Mouse (Mus musculus) telencephalon, adult 2 months (tissue): ENCODE results near the gene 6430531B16Rik.

Experiments
- DNase-seq: peaks from one replicate; pipeline ENCODE4 v3.0.0-alpha.2; 2011; ENCODE audit warnings: low read depth, low spot score

6430531B16Rik gene

DNA sequence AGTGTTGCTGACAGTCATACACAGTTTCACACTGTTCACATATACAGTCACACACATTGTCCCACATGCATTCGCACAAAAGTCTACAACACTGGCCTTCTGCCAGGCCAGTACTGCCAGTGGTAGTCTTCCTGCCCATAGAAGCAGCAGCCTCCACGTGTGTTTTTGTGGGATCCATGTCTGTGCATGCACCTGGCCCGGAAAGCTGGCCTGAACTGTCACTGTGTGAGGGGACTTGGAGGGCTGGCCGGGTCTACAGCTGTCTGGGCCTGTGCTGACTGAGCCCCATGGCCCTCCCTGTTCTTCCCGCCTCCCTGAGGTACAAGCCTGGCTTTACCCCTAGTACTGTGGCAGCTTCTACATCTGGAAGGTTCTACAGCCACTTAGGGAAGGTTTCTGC, 7.6 kb downstream of the 6430531B16Rik start:
- no peak for DNase-seq

DNA sequence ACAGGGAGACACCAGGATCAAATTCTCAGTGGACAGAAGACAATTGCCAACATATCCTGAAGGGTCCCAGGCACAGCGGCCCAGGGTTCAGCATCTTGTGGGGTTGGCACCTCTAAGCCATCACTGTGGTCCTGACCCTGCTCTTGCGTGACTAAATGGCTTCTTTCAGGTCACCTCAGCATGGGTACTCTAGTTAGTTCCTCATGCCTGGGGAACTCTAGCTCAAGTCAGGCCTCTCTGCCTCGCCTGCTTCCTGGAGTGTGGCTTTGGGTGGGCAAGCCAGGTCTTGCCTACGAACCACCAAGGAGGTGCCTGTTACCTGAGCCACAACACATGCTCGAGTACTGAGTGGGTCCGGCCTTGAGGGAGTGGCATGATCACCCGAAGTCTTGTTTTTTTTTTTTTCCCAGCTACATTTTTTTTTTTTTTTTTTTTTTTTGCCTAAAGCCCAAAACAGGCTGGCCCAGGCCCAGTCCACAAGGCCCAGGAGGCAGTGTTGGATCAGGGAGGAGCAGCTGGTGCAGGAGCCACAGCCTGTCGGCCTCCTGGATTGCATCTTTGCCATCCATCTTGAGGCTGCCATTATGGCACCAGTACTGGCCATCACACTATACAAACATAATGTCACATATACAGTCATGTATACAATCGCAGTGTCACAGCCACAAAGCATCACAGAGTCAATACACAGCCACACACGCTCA, 8.2 kb downstream of the 6430531B16Rik start:
- DNase-seq = no peak

DNA sequence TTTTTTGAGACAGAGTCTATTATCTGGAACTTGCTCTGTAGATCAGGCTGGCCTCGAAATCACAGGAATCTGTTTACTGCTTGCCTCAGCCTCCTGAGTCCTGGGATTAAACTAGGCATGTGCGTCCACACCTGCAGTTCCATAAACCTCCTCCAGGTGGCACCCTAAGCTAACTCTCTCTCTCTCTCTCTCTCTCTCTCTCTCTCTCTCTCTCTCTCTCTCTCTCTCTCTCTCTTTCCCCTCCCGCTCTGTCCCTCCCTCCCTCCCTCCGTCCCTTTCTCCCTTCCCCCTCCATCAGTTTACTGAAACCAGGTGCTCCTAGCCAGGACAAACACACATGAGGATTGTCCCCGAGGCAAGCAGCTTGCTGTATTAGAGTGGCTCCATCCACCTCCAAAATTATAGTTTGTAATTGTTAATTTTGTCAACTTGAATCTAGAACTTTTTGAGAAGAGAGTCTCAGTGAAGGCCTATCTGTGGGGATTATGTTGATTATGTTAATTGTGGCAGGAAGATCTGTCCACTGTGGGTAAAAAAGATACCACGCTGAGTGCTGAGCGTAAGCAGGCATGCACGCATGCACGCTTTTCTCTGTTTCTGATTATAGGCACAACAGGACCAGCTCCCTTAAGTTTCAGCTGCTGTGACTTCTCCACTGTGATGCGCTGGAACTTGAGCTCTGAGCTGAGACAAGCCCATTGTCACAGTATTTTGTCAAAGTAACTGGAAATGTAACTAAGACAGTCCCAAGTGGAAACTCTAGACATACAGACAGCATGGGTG, 9.0 kb downstream of the 6430531B16Rik start:
- peak; percentile 64 for DNase-seq

DNA sequence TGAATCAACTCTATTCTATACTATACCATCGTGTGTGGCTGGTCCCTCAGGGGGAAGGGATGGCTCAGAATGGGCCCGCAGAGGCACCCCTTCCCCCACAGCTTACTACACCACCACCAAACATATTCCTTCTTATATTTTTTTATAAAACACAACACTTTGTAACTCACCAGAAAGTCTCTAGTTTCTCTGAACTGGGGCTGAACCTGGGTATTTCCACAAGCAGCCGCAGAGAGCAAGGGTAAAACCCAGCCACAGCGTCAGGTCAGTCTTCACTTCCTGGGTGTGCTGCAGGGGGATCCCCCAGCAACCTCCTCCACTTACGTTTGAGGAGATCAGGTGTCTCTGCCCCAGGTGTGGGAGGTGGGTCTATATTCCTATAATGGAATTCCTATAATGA, 10.1 kb downstream of the 6430531B16Rik start:
- no peak for DNase-seq

DNA sequence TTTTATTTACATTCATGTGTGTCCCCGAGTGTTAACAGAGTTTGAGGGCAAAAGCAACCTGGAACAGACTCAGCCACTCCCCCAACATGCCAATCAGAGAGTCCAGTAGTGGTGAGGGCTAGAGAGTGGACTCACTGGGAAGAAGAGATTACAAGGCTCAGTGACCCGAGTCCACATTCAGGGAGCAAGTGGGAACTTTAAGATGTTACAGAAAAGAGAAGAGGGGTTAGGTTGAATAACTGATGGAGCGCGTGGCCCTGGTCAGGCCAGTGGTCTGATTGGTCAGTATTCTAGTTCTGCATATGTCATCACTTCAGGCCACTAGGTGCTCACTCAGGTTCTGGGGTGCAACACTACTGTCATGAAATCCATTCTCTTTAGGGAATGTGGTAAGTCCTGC, 11.4 kb downstream of the 6430531B16Rik start:
- DNase-seq = no peak

DNA sequence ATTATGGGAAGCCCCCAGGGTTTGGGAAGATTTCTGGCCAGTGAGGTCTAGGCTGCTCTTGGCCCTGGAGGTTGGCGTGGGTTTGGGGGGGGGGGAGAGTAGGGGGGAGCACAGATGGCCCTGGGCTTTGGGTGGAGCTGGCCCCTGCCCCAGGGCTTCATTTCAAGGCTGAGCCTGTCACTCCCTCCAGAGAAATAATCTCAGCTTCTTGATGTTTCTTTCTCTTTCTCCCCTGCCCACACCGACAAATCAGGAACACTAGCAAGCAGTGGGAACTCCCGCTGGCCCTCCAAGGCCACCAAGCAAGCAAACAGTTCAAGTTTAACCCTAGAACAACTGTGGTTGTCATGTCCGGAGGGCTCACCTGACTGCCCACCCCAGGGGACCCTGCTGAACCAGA, 14.7 kb downstream of the 6430531B16Rik start:
- no peak for DNase-seq

DNA sequence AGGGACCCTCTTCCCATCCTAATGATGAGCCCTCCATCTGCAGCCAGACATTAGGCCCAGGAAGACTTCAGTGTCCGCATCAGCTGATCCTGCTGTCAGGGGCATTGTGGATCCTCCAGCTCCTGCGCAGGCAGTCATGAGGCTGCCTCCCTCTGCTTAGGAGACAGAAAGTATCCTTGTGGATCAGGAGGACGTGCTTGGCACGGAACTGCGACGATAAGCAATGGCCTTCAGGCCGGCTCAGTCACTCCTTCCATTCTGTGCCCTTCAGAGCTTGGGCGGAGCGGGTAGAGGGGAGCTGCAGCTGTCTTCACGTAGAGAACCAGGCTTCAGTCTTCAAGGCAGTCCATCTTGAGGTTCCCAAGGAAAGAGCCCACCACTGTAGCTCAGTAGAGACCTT, 17.4 kb downstream of the 6430531B16Rik start:
- DNase-seq = no peak

DNA sequence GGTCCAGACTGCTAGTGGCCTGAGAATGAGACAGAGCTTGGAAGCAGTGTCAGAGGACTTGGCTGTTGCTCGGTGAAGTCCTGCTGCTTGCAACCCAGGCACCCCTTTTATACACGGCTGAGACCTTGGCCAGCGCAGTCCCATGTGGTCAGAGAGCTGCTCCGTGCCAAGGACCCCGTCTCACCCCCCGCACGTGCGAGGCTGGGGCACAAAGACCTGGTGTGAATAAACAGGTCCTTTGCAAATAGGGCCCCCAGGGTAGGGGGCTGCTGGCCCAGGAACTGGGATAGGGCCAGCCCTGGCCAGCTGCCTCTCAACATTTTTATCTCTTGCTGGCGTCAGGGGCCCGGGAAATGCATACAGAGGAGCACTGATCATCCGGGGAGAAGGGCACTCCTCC, 20.6 kb downstream of the 6430531B16Rik start:
- no peak for DNase-seq

DNA sequence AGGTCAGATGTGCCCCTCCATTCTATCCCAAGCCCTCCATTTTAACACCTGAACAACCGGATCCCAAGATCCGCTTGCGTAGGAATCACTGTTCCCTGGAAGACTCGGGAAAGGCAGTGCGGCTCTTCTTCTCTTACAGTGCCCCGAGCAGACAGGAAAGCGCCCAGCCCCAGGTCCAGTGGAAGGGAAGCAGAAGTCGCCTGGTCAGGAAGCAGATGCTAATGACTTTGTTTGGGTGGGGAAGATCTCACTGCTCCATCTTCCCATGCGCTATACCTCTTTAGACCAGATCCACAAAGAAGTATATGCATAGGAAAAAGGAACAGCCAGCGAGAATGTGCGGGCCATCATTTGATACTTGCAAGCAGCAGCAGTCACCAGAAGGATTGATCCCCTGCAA, 21.1 kb downstream of the 6430531B16Rik start:
- no peak for DNase-seq

DNA sequence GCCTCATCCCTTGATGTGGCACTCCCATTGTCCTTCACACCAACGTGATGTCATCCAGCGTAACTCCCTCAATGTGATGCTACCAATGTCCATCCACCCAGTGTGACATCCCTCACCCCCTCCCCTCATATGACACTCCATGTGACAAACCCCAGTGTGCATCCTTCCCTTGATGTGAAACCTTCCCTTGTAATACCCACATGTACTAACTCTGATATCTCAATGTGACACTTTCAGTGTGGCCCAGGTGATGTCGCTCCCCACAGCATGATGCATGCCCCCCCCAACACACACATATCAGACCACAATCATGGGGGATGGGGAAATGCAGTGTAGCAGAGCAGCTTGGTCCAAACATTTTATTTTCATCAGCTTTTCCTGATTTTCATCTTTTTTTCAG, 21.9 kb downstream of the 6430531B16Rik start:
- no peak for DNase-seq

DNA sequence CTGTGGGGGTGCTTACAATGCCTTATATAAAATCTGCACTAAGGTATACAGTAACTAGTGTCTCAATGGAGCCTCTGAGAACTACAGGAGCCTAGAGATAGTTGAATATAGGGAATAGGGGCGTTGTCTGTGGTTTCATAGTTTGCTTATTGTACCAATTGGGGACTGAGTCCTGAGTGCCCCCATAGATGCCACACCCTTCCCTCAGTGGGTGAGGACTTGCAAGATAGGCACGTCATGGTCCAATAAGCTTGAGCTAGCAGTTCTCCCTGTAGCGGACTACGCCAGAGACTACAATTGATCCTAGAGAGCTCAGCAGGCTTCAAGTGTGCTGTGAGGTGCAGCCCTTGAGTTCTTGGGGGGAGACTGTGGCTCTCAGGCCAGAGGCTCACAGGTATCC, 23.1 kb downstream of the 6430531B16Rik start:
- no peak for DNase-seq

DNA sequence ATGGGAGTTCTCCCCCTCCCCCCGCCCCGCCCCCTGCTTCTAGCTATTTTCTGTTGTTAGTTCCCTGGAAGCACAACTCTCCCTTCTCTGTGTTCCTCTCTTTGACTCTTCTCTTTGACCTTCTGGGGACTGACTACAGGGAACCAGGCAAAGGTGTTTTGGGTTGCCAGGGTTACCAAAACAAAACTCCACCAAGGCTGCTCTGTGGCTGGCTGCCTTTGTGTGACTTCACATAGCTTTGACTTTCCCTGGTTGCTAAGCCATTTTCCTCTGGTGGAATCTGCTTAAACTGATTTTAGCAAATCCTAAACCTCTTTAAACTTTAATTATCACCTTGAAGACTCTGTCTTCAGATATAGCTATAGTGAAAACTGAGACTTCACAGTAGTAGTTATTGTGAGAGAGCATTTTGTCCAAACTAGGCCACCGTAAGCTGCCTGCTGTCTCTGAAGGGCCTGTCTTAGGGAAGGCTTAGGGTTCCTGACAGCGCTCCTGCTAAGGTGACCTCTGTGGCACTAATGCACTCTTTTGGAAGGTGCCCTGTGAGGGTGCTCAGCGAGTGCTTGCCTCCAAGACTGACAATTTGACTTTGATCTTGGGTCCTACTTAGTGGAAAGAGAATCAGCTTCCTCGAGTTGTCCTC, 26.4 kb downstream of the 6430531B16Rik start:
- DNase-seq = no peak

DNA sequence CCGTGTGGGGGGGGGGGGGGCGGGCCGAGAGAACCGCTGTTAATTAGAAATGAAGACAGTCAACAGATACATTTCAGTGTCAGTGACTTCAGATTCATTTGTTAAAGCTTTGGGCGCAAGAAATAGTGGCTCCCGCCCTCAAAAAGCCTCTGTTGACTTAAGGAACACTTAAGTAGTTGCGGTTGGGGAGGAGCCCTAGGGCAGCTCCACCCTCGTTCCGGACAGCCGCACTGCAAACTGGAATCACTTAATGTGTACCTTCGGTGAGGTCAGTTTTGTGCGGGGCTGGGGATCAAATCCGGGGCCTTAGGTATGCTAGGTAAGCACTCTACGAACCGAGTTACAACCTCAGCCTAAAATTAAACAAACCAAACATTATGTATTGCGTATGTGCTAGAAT, 27.5 kb downstream of the 6430531B16Rik start:
- DNase-seq = no peak

DNA sequence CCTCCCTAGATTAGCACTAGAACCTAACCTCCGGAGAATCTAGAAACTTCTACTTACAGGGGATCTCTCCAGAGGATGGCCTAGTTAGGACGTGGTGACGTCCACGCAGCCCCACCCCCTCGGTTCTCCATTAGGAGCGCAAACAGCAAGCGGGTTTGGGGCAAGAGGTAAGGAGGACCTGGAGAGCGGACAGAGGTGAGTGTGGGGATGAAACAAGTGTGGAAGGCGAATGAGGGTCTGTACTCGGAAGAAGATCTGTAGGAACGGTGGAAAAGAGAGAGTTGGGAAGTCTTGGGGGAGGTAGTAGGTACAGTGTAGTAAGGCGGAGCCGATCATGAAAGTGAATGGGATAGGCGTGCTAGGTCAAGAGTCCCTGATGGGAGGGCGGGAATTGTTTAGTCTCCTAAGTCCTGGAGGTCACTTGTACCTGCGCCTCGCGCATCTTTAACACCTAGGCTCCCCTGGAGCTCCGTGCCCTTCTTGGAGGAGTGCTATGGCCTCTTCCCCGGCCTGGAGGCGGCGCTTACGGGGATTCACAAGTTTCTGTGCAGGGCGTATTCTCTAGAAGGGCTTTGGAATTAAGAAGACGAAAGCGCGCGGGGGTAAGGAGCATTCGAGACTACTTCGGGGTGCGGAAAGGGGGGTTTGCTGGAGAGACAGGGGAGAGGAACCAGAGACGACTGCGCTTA, 28.1 kb downstream of the 6430531B16Rik start:
- no peak for DNase-seq

DNA sequence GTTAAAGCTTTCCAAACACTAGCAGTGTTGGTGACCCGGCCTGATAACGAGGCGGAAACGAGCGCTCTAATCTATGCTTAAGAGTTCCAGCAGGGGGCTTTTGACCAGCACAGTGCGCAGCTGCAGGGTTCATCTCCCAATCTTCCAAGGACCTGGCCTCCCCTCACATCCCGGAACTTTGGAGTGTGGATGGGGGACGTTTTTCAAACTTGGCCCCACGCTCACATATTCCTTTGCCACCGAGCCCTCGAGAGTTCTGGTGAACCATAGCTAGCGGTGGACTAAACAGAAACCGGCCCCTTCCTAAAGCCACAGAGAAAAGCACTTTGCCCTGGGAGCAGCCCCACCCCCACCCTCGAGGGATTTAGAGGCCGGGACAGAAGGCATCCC, 28.7 kb downstream of the 6430531B16Rik start:
- no peak for DNase-seq

DNA sequence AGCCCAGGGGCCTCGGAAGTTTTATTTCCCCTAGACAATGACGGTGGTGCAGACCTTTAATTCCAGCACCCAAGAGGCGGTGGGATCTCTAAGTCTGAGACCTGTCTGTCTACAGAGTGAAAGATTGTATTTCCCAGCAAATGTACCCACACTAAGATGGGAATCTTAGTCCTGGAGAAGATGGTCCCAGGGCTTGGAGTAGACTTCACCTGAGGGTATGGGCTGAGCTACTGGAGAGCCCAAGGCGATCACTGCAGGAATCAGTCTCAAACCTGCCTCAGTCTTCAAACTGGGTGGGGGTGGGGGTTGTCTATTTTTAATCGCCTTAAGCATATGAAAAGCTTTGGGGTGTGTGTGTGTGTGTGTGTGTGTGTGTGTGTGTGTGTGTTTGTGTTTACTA, 32.5 kb downstream of the 6430531B16Rik start:
- no peak for DNase-seq

DNA sequence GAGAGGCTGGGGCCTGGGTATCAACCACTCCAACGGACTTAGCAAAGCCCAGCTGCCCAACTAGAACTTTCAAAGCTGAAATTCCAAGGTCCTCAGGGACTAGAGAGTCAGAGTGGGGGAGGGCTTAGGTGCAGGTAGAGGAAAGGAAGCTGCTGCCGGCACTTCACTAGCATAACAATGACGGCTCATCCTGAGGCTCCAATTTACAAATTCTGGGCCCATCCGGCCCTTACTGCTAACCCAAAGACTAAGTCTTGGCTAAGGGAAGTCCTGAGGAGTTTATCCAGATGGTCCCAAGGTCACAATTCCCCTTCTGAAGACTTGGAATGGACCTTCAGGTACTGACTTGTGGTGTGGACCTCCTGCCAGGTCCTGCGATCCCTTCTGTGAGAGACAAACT, 33.0 kb downstream of the 6430531B16Rik start:
- DNase-seq = no peak

DNA sequence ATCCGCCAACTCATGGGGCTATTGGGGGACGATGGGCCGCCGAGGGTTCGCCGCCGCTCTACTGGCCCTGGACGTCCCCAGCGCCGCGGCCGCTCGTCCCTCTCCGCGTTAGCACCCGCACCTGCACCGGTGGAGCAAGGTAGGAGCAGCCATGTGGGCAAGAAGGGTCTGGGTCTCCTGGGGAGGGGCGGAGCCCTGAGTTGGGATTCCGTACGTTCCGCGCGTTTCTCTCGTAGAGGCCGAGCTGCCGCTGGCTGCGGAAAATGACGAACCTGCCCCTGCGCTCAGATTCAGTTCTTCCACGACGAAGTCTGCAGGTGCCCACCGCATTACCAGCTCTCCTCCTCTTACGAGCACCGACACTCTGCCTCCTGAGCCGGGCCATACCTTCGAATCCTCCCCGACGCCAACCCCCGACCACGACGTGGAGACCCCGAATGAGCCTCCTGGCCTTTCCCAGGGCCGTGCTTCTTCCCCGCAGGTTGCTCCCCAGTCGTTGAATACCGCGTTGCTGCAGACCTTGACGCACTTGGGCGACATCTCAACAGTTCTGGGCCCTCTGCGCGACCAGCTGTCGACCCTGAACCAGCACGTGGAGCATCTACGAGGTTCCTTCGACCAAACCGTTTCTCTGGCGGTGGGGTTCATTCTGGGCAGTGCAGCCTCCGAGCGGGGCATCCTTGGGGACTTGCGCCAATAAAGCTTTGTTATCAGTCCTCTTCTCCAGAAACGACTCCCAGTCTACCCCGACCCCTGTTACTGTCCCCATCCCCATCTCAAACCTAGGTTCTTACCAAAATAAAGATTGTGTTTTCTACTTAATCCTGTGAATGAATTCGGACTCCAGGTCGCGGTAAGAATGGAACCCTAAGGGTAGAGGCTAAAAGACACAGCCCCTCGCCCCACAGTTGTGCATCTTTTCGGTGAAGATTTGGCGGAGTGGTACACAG, 34.0 kb downstream of the 6430531B16Rik start:
- no peak for DNase-seq

DNA sequence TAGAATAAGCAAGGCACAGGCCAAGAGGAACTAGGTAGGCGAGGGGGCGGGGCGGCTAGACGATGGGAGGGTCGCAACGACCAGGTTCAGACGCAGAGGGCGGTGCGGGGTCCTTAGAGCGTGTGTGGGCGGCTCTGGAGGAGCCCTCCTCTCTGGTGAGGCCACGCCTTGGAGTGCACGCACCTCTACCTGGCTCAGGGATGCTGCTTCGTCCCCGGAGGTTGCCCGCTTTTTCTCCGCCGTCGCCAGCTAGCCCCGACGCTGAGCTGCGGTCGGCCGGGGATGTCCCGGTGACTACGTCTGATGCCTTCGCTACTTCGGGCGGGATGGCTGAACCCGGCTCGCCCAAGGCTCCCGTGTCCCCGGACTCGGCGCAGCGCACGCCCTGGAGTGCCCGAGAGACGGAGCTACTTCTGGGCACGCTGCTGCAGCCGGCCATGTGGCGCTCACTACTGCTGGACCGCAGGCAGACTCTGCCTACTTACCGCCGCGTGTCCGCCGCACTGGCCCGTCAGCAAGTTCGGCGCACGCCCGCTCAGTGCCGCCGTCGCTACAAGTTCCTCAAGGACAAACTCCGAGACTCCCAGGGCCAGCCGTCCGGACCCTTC, 34.8 kb downstream of the 6430531B16Rik start, which contains the start of gene Utf1:
Gene Utf1, plus strand, starts transcription at position 116 of the 608 bp plus-strand sequence.
- no peak for DNase-seq

DNA sequence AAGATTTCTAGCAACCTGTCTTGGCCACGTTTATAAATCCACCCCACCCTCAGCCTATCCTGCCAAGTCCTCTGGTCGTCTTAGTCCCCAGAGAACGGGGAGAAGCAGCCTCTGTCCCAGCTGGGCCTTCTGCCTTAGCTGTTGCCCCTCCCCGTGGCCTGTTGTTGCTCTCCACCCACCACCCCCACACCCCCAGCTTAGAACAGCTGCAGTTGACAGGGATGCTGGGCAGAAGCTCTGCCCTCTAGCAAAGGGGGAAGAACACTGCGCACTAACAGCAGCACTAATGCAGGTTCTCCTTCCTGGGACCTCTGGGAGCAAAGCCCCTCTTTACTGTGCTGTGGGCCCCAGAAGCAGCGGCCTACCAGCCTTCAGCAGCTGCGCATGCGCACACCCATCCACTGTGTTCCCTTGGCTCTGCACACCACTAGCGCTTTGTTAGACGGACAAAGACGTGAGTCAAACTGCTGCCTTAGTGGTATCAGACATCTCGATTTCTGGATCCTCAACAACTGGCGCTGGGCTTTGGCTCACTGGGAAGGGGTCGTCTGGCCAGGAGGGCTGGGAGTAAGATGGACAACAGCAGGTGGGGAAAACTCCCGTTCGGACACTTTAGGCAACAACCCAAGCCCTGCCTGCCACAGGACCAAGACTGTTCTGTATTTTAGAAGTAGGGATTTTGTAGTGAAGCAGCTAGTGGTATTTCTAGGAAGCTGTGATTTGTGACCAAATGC, 37.9 kb downstream of the 6430531B16Rik start:
- DNase-seq = no peak
